Mouse (Mus musculus) ES-E14 (cell line): ENCODE measurements around the gene Odf3l1. TPM values are rescaled to one million over a fixed set of nuclear protein-coding genes. Genes with fewer than 3 reads are reported as not detected.

ENCODE experiments used
- DNase-seq: peaks from one replicate; pipeline ENCODE4 v3.0.0-alpha.2; 2013; ENCODE audit warnings: low read depth, low spot score
- H3K27ac ChIP-seq: 2 replicates; pipeline ENCODE4 v1.5.1; 2012; ENCODE audit warnings: low read depth, mild to moderate bottlenecking, low read length, moderate library complexity, mixed read lengths; ENCODE audit not compliant: poor library complexity, insufficient read depth, severe bottlenecking
- H3K36me3 ChIP-seq: 2 replicates; pipeline ENCODE4 v1.6.1; 2012; ENCODE audit warnings: mild to moderate bottlenecking, low read length, moderate library complexity, mixed read lengths; ENCODE audit not compliant: control insufficient read depth, poor library complexity, insufficient read depth, severe bottlenecking
- H3K4me1 ChIP-seq, 2 experiments: fragments of 150-350 bp in 1 of 2; sonication (generic) in 1 of 2; 2 replicates each; pipeline ENCODE4 v1.6.1; 2012; ENCODE audit warnings: low read length in 2 of 2, mild to moderate bottlenecking in 1 of 2, mixed read lengths in 1 of 2; ENCODE audit not compliant: control insufficient read depth in 2 of 2, insufficient read depth in 2 of 2, poor library complexity in 1 of 2
- H3K4me3 ChIP-seq, 2 experiments: fragments of 150-350 bp in 1 of 2; sonication (generic) in 1 of 2; 2 replicates each; pipeline ENCODE4 v1.5.1; 2012; ENCODE audit warnings: low read length in 2 of 2, low read depth in 1 of 2, mild to moderate bottlenecking in 1 of 2, mixed read lengths in 1 of 2; ENCODE audit not compliant: insufficient read depth in 1 of 2, poor library complexity in 1 of 2, severe bottlenecking in 1 of 2
- H3K9ac ChIP-seq: 2 replicates; pipeline ENCODE4 v1.6.1; 2012; ENCODE audit warnings: low read depth, mild to moderate bottlenecking, low read length, mixed read lengths; ENCODE audit not compliant: poor library complexity, insufficient read depth, severe bottlenecking
- H3K9me3 ChIP-seq: fragments of 150-350 bp; sonication (generic); 2 replicates; pipeline ENCODE4 v1.6.1; 2012; ENCODE audit warnings: low read depth, mild to moderate bottlenecking, low read length; ENCODE audit not compliant: control insufficient read depth, insufficient read depth
- CHD2 ChIP-seq: IDR thresholded peaks from 2 replicates; pipeline ENCODE4 v1.6.1; 2014; ENCODE audit warnings: mild to moderate bottlenecking, low read depth, low read length, inconsistent platforms
- HCFC1 ChIP-seq: IDR thresholded peaks from 2 replicates; pipeline ENCODE4 v1.6.1; 2012; ENCODE audit warnings: low read length, inconsistent platforms, borderline replicate concordance; ENCODE audit not compliant: insufficient read depth
- MAFK ChIP-seq: IDR thresholded peaks from 2 replicates; pipeline ENCODE4 v1.6.1; 2014; ENCODE audit warnings: mild to moderate bottlenecking, low read depth, low read length, inconsistent platforms; ENCODE audit not compliant: insufficient read depth
- ZC3H11A ChIP-seq: IDR thresholded peaks from 2 replicates; pipeline ENCODE4 v1.6.1; 2012; ENCODE audit warnings: low read depth, mild to moderate bottlenecking, inconsistent platforms, low read length, borderline replicate concordance
- ZNF384 ChIP-seq: IDR thresholded peaks from 2 replicates; pipeline ENCODE4 v1.6.1; 2012; ENCODE audit warnings: low read depth, low read length, inconsistent platforms
- in situ Hi-C, 2 experiments: fragments of 600-800 bp; cut with MboI; formaldehyde crosslinking; loops; one replicate each; pipeline ENCODE4 v1.15.1; 2025; ENCODE audit warnings: low sequenced_read_pairs in 2 of 2, inconsistent platforms in 1 of 2; ENCODE audit not compliant: unreplicated experiment in 2 of 2
- total RNA-seq: library from RNA; depleted of rRNA; stranded (reverse); fragments of 300-350 nt; gene quantifications from 2 replicates; pipeline ENCODE4 v1.2.3, GENCODE M21; 2012

Odf3l1 gene
- total RNA-seq, 1 experiment: not detected

- no peaks in the 10 kb centered on the region for H3K4me1 ChIP-seq
These were observed 21.6 kb upstream of the Odf3l1 start for GRCm38 (mm10) chr9:56886113-56886512.

GRCm38 (mm10) chr9:56884328-56884727, 19.8 kb upstream of the Odf3l1 start:
- TF ChIP-seq ZNF384 (no peak), MAFK (no peak), CHD2 (no peak), ZC3H11A (no peak), HCFC1 (no peak)
- H3K27ac ChIP-seq: no peak overlapping the region
- in situ Hi-C loops: no loop called here
- H3K9ac ChIP-seq: no peak overlapping the region
- no peak overlapping the region for H3K4me3 ChIP-seq
- no peak for DNase-seq
- no peaks in the 10 kb centered on the region for H3K4me1 ChIP-seq
- H3K9me3 ChIP-seq: no peaks in the 10 kb centered on the region
- H3K36me3 ChIP-seq: no peaks in the 10 kb centered on the region

More at GRCm38 (mm10) chr9:56886113-56886512, 21.6 kb upstream of the Odf3l1 start:
- Histone ChIP-seq H3K27ac (no peak overlapping the region), H3K9ac (no peak overlapping the region), H3K36me3 (no peaks in the 10 kb centered on the region), H3K9me3 (no peaks in the 10 kb centered on the region), H3K4me3 (no peak overlapping the region)
- no peak for TF ChIP-seq HCFC1
- in situ Hi-C loops: no loop called here
- DNase-seq: no peak

- Histone ChIP-seq H3K9ac (no peak overlapping the region), H3K27ac (no peak overlapping the region)
- in situ Hi-C loops: no loop called here
These were observed 19.0 kb upstream of the Odf3l1 start for GRCm38 (mm10) chr9:56883470-56883869.

GRCm38 (mm10) chr9:56882818-56883217, 18.3 kb upstream of the Odf3l1 start:
- in situ Hi-C loops: no loop called here
- H3K9me3 ChIP-seq: no peaks in the 10 kb centered on the region
- no peak for DNase-seq
- H3K27ac ChIP-seq: no peak overlapping the region
- H3K9ac ChIP-seq: no peak overlapping the region
- TF ChIP-seq ZC3H11A (no peak), HCFC1 (no peak)
- no peaks in the 10 kb centered on the region for H3K4me1 ChIP-seq
- H3K36me3 ChIP-seq: no peaks in the 10 kb centered on the region
- H3K4me3 ChIP-seq: no peak overlapping the region

More at GRCm38 (mm10) chr9:56883470-56883869, 19.0 kb upstream of the Odf3l1 start:
- H3K4me3 ChIP-seq: no peak overlapping the region
- no peak for DNase-seq
- no peaks in the 10 kb centered on the region for H3K36me3 ChIP-seq
- no peaks in the 10 kb centered on the region for H3K4me1 ChIP-seq
- no peak for TF ChIP-seq HCFC1
- no peak for TF ChIP-seq ZNF384
- TF ChIP-seq MAFK: no peak
- no peak for TF ChIP-seq ZC3H11A
- TF ChIP-seq CHD2: no peak
- no peaks in the 10 kb centered on the region for H3K9me3 ChIP-seq

- no peaks in the 10 kb centered on the region for H3K4me1 ChIP-seq
- no peak for DNase-seq
These were observed 17.8 kb upstream of the Odf3l1 start for GRCm38 (mm10) chr9:56882283-56882682.

More at GRCm38 (mm10) chr9:56882283-56882682, 17.8 kb upstream of the Odf3l1 start:
- no peak overlapping the region for H3K9ac ChIP-seq
- TF ChIP-seq CHD2 (no peak), MAFK (no peak), HCFC1 (no peak), ZC3H11A (no peak)
- H3K4me3 ChIP-seq: no peak overlapping the region
- no peaks in the 10 kb centered on the region for H3K36me3 ChIP-seq
- no peaks in the 10 kb centered on the region for H3K9me3 ChIP-seq
- H3K27ac ChIP-seq: no peak overlapping the region
- in situ Hi-C loops: no loop called here
